ENCODE assay signal across 8 mouse cellular contexts in the genomic region with DNA sequence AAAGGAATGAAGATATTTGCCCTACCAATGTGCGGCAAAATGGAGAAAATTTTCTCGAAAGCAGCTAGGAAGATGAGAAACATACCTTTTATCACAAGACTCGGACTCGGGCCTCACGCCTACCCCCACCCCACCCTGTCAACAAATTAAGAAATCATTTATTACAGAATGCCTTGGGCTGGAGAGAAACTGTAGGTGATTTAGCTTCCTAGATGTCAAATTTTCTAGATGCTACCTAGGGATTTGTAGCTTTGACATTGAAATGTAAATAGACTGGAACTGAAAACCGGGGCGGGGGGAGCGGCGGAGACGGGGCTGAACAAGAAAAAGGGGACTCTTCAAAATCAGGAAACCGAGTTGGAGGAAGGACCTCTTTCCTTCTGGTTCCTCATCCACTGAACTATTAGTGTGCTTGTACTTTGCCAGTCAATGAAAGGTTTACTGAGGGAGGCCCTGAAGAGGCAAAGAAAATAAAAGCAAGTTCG. TPM values are rescaled to one million over a fixed set of nuclear protein-coding genes. Genes with fewer than 3 reads are reported as not detected.
DNase-seq lines count a peak whose midpoint lies in the region; ATAC-seq and TF ChIP-seq lines count a peak whose summit lies in the region.

No protein-coding gene starts in this region.

- no peak for DNase-seq in kidney, adult 11 months
- DNase-seq in Patski (ENCODE audit: low read depth, low spot score), result no peak
- DNase-seq in forebrain, embryonic 11.5 days (ENCODE audit: low spot score), result no peak
- peak; percentile 21 for DNase-seq in kidney, postnatal 10 days
- no peak for DNase-seq in midbrain, embryonic 11.5 days (ENCODE audit: low spot score, missing footprints)
- DNase-seq in layer of hippocampus, adult 8-10 months (ENCODE audit: low spot score in 2 of 2), result no peak
- DNase-seq in adrenal gland, adult 2 months, result no peak

- 0 out of 2 replicates have a peak, but pooled peaks cover 3% of the 10 kb centered on the region for H3K27me3 ChIP-seq in kidney, embryonic 15.5 days
- H3K27me3 ChIP-seq in Patski, result peaks cover 65% of the 10 kb centered on the region
- no peaks in the 10 kb centered on the region for H3K27me3 ChIP-seq in forebrain, embryonic 11.5 days (ENCODE audit: control insufficient read depth, insufficient read depth, low read length)
- H3K27me3 ChIP-seq in midbrain, embryonic 11.5 days (ENCODE audit: control insufficient read depth, insufficient read depth, low read length), result no peaks in the 10 kb centered on the region

- no peak overlapping the region for H3K27ac ChIP-seq in kidney, embryonic 15.5 days
- no peak overlapping the region for H3K27ac ChIP-seq in forebrain, embryonic 11.5 days (ENCODE audit: low read depth, low read length)
- H3K27ac ChIP-seq in midbrain, embryonic 11.5 days (ENCODE audit: low read depth, low read length), result no peak overlapping the region

- POLR2A ChIA-PET in Patski (lab: Charles Lee), result no interaction called here

- 0 out of 2 replicates have a peak overlapping the region, but pooled peaks have one; percentile 33 for H3K9ac ChIP-seq in kidney, embryonic 15.5 days
- peak overlapping the region; percentile 23 for H3K9ac ChIP-seq in forebrain, embryonic 11.5 days (ENCODE audit: low read length)
- peak overlapping the region; percentile 62 for H3K9ac ChIP-seq in midbrain, embryonic 11.5 days (ENCODE audit: low read length)

- TF ChIP-seq CTCF in Patski (IDR thresholded peaks at IDR 0.05), result no peak

- ATAC-seq in kidney, embryonic 15.5 days (replicated peaks; ENCODE audit: low FRiP score), result peak; percentile 77
- peak; percentile 38 for ATAC-seq in Patski
- ATAC-seq in forebrain, embryonic 11.5 days (replicated peaks; ENCODE audit: low FRiP score), result peak; percentile 63
- peak; percentile 77 for ATAC-seq in midbrain, embryonic 11.5 days (ENCODE audit: low FRiP score)

- peak overlapping the region; percentile 51 for H3K4me3 ChIP-seq in kidney, embryonic 15.5 days (replicated peaks)
- peak overlapping the region; percentile 34 for H3K4me3 ChIP-seq in forebrain, embryonic 11.5 days (ENCODE audit: low read depth, low read length)
- peak overlapping the region; percentile 42 for H3K4me3 ChIP-seq in midbrain, embryonic 11.5 days (ENCODE audit: low read depth, low read length)

- CTCF ChIA-PET in Patski (lab: Charles Lee), result no interaction called here

- H3K4me2 ChIP-seq in kidney, embryonic 15.5 days, result peak overlapping the region; percentile 54
- peak overlapping the region; percentile 24; the same call in 1 of the 2 replicates for H3K4me2 ChIP-seq in forebrain, embryonic 11.5 days (ENCODE audit: low read depth, low read length, severe bottlenecking)
- H3K4me2 ChIP-seq in midbrain, embryonic 11.5 days, result peak overlapping the region; percentile 31

- no peaks in the 10 kb centered on the region for H3K4me1 ChIP-seq in kidney, embryonic 15.5 days
- H3K4me1 ChIP-seq in forebrain, embryonic 11.5 days (replicated peaks; ENCODE audit: control insufficient read depth, insufficient read depth, low read length), result no peaks in the 10 kb centered on the region
- no peaks in the 10 kb centered on the region for H3K4me1 ChIP-seq in midbrain, embryonic 11.5 days (ENCODE audit: control insufficient read depth, insufficient read depth, low read length)

- no peaks in the 10 kb centered on the region for H3K36me3 ChIP-seq in kidney, embryonic 15.5 days
- H3K36me3 ChIP-seq in forebrain, embryonic 11.5 days (ENCODE audit: control insufficient read depth, insufficient read depth, low read length), result no peaks in the 10 kb centered on the region
- no peaks in the 10 kb centered on the region for H3K36me3 ChIP-seq in midbrain, embryonic 11.5 days (ENCODE audit: control insufficient read depth, insufficient read depth, low read length)

- no peaks in the 10 kb centered on the region for H3K9me3 ChIP-seq in kidney, embryonic 15.5 days (replicated peaks)
- H3K9me3 ChIP-seq in forebrain, embryonic 11.5 days (ENCODE audit: control insufficient read depth, low read length), result no peaks in the 10 kb centered on the region
- H3K9me3 ChIP-seq in midbrain, embryonic 11.5 days (ENCODE audit: control insufficient read depth, low read length), result no peaks in the 10 kb centered on the region

- in situ Hi-C loops in Patski (cut with MboI; ENCODE audit: low pct_unique_long_range_greater_than_20kb), result no loop called here

- 29% methylated on average over 12 of the region's 12 CpGs for WGBS in kidney, embryonic 15.5 days
- whole genome bisulfite sequencing in forebrain, embryonic 11.5 days, result 38% methylated on average over 12 of the region's 12 CpGs
- 28% methylated on average over 12 of the region's 12 CpGs for WGBS in midbrain, embryonic 11.5 days

RNA-seq across cellular contexts. Expression of a gene that starts 0.3 kb away (rescaled TPM):
- polyA plus RNA-seq in kidney, embryonic 15.5 days (2015; fragmentation: Nextera tagmentation; extraction: Ambion mirVana), result 21.8 and 23.3 TPM in 2 replicates
- polyA plus RNA-seq in Patski (2021), result 11.8 TPM
- polyA plus RNA-seq in forebrain, embryonic 11.5 days (2014; fragmentation: Nextera tagmentation; extraction: Ambion mirVana), result 44.2 and 45.0 TPM in 2 replicates
- 50.6 and 54.7 TPM in 2 replicates for polyA plus RNA-seq in midbrain, embryonic 11.5 days (2014; fragmentation: Nextera tagmentation; extraction: Ambion mirVana)
- total RNA-seq in layer of hippocampus, adult 8-10 months (2022), result 10 to 100 TPM; 17.1 to 21.0 (median 18.0) TPM
- total RNA-seq in adrenal gland, adult 2 months (2021), result 1 to 10 TPM; 1.8 to 5.2 TPM
- 0.47 and 0.50 TPM in 2 replicates for polyA plus RNA-seq in adrenal gland, adult 2 months (2012; rRNA removed)

RNA-seq across cellular contexts. Expression of a gene that starts 52.8 kb away (rescaled TPM):
- 2.3 and 2.9 TPM in 2 replicates for polyA plus RNA-seq in kidney, embryonic 15.5 days (2015; fragmentation: Nextera tagmentation; extraction: Ambion mirVana)
- polyA plus RNA-seq in Patski (2021), result 8.1 TPM
- polyA plus RNA-seq in forebrain, embryonic 11.5 days (2014; fragmentation: Nextera tagmentation; extraction: Ambion mirVana), result 3.6 and 3.7 TPM in 2 replicates
- polyA plus RNA-seq in midbrain, embryonic 11.5 days (2014; fragmentation: Nextera tagmentation; extraction: Ambion mirVana), result 3.1 and 3.4 TPM in 2 replicates
- total RNA-seq in layer of hippocampus, adult 8-10 months (2022), result 10 to 100 TPM; 35.6 to 42.8 (median 39.5) TPM
- 1 to 10 TPM; 3.1 to 4.5 TPM for total RNA-seq in adrenal gland, adult 2 months (2021)
- 0.75 and 1.3 TPM in 2 replicates for polyA plus RNA-seq in adrenal gland, adult 2 months (2012; rRNA removed)
